Mouse (Mus musculus): ENCODE data around the gene Psmb7. TPM values are rescaled to one million over a fixed set of nuclear protein-coding genes. Genes with fewer than 3 reads are reported as not detected.

Psmb7 gene
- polyA plus RNA-seq, 1 experiment from 2014 or later: 220 TPM

DNA sequence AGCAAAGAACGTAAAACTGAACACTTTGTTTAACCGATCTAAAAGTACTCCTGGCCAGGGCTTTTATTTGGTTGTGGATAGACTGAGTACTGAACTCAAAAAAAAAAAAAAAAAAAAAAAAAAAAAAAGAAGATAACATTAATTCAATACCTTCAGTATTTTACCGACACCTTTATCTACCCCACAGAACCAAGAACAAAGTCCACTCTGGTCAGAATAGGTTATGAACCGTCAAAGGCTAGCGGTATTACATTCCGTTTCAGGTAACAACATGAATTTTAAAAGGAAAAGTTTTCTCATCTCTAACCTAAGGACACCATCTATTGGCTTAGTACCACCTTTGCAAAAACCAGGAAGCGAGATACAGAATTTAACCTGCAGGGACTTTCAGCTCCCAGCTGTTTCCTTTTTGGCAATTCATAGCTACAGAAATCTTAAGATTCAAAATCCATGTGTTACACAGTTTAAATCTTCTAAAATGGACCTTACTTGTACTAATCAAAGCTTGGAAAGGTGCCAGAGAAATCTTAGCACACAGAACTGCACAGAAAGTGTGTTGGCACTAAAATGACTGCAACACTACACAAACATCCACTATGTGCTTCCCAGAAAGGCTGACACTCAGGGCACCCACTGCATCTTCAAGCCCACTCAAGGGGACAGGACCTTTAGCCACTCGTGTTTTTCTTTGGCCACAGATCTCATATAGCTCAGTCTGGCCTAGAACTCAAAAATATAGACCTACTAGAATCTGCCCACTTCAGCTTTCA is 19.9 kb downstream of the Psmb7 start:
- Histone ChIP-seq H3K4me1 (replicated peaks; ENCODE audit: insufficient read depth, low read length) (no peaks in the 10 kb centered on the region), H3K36me3 (ENCODE audit: insufficient read depth, low read length) (peaks cover 29% of the 10 kb centered on the region; the same call in 1 of the 2 replicates), H3K27ac (no peak overlapping the region), H3K27me3 (ENCODE audit: insufficient read depth, low read length) (no peaks in the 10 kb centered on the region), H3K4me3 (replicated peaks; ENCODE audit: low read depth, low read length) (no peak overlapping the region), H3K4me2 (ENCODE audit: low read length) (no peak overlapping the region), H3K9ac (ENCODE audit: low read depth, low read length) (no peak overlapping the region), H3K9me3 (replicated peaks; ENCODE audit: low read length) (no peaks in the 10 kb centered on the region)
- ATAC-seq (replicated peaks; ENCODE audit: low FRiP score, low read depth): no peak
- no peak for DNase-seq (ENCODE audit: low spot score)
- no peak for TF ChIP-seq CTCF (IDR thresholded peaks at IDR 0.05; ENCODE audit: low read depth)
- WGBS: 89% methylated on average over 8 of the region's 8 CpGs

DNA sequence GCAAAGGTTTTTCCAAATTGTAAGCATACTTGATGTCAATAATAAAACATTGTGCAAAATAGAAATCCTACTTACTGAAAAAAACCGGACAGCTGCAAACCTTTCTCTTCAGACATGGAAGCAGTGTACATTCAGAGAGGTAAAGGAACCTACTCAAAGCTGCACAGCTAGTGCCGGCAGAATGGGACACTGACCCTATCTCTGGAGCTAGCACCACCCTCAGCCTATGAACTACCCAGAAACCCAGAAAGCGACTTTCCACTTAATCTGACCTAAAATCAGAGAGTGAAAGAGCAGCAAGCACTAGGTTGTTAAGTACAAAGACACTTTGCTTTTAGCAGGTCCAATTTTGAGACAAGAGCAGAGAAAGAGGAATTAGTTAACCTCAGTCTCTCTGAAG is 20.5 kb downstream of the Psmb7 start:
- Histone ChIP-seq H3K9ac (ENCODE audit: low read depth, low read length) (no peak overlapping the region), H3K4me1 (replicated peaks; ENCODE audit: insufficient read depth, low read length) (no peaks in the 10 kb centered on the region), H3K9me3 (replicated peaks; ENCODE audit: low read length) (no peaks in the 10 kb centered on the region), H3K27ac (no peak overlapping the region), H3K4me2 (ENCODE audit: low read length) (no peak overlapping the region), H3K36me3 (ENCODE audit: insufficient read depth, low read length) (peaks cover 23% of the 10 kb centered on the region; the same call in 1 of the 2 replicates), H3K4me3 (replicated peaks; ENCODE audit: low read depth, low read length) (no peak overlapping the region), H3K27me3 (ENCODE audit: insufficient read depth, low read length) (no peaks in the 10 kb centered on the region)
- 93% methylated on average over 3 of the region's 3 CpGs for WGBS
- ATAC-seq (replicated peaks; ENCODE audit: low FRiP score, low read depth): no peak
- no peak for TF ChIP-seq CTCF (IDR thresholded peaks at IDR 0.05; ENCODE audit: low read depth)
- no peak for DNase-seq (ENCODE audit: low spot score)

DNA sequence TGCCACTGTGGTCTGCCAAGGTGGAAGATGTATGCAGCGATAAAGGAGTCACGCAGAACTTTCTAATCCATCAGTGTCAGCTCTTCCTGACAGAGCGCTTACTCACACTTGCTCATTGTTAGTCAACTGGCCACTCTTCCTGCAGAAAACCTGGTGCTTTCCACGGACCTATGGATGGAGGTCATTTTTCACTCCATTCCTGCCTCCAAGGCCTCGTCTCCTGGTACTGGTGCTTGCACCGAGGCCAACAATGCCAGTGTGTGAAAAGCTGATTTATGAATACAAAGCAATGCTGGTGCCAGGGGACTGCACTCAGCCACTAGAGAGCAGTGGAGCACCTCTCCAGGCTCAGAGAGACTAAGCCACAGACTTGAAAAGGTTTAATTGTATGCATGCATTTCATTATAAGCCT is 22.3 kb downstream of the Psmb7 start:
- no peaks in the 10 kb centered on the region for H3K4me1 ChIP-seq (replicated peaks; ENCODE audit: insufficient read depth, low read length)
- no peak for ATAC-seq (replicated peaks; ENCODE audit: low FRiP score, low read depth)
- H3K9me3 ChIP-seq (replicated peaks; ENCODE audit: low read length): no peaks in the 10 kb centered on the region
- peak; percentile 58 for TF ChIP-seq CTCF (IDR thresholded peaks at IDR 0.05; ENCODE audit: low read depth)
- 58% methylated on average over 6 of the region's 6 CpGs for WGBS
- H3K27me3 ChIP-seq (ENCODE audit: insufficient read depth, low read length): no peaks in the 10 kb centered on the region
- no peak overlapping the region for H3K9ac ChIP-seq (ENCODE audit: low read depth, low read length)
- H3K4me2 ChIP-seq (ENCODE audit: low read length): no peak overlapping the region
- H3K36me3 ChIP-seq (ENCODE audit: insufficient read depth, low read length): peaks cover 25% of the 10 kb centered on the region; the same call in 1 of the 2 replicates
- no peak for DNase-seq (ENCODE audit: low spot score)
- no peak overlapping the region for H3K27ac ChIP-seq
- no peak overlapping the region for H3K4me3 ChIP-seq (replicated peaks; ENCODE audit: low read depth, low read length)

DNA sequence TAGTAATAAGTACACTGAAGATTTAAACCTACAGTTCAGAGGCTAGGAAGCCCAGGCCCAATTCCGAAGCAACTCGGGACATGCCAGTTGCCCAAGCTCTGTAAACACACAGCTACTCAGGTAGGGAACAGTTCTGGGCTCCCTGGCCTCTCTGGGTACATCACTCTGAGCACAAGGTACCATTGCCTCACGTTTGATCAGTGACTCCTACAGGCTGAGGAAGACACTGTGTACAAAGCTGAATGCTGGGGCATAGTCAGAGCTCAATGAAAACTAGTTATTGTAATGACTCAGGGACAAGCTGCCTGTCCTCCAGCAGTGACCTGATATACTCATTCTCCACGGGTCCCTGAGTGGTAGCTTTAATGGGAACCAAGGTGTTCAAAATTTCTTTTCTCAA is 22.8 kb downstream of the Psmb7 start:
- no peak for DNase-seq (ENCODE audit: low spot score)

DNA sequence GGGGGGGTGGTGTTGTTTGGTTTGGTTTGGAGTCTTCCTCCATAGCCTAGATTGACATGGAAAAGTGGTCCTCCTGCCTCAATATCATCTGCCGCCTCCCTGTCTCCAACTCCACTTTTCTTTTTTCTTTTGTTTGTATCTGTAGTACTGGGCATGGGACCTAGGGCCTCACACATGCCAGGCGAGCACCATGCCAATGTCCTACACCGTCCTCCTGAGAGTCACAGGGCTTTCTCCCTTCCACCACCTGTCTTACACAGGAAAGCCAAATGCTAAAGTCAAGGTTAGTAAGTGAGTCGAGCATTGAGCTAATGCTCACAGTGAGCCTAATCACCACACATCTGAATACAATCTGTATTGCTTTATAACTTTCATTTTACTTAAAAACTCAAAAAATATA is 24.1 kb downstream of the Psmb7 start:
- H3K4me1 ChIP-seq (replicated peaks; ENCODE audit: insufficient read depth, low read length): no peaks in the 10 kb centered on the region
- DNase-seq (ENCODE audit: low spot score): no peak
- H3K4me3 ChIP-seq (replicated peaks; ENCODE audit: low read depth, low read length): no peak overlapping the region
- TF ChIP-seq CTCF (IDR thresholded peaks at IDR 0.05; ENCODE audit: low read depth): no peak
- 94% methylated on average over 4 of the region's 4 CpGs for WGBS
- H3K4me2 ChIP-seq (ENCODE audit: low read length): no peak overlapping the region
- H3K36me3 ChIP-seq (ENCODE audit: insufficient read depth, low read length): peaks cover 15% of the 10 kb centered on the region; the same call in 1 of the 2 replicates
- H3K9ac ChIP-seq (ENCODE audit: low read depth, low read length): no peak overlapping the region
- ATAC-seq (replicated peaks; ENCODE audit: low FRiP score, low read depth): no peak
- no peaks in the 10 kb centered on the region for H3K27me3 ChIP-seq (ENCODE audit: insufficient read depth, low read length)
- H3K9me3 ChIP-seq (replicated peaks; ENCODE audit: low read length): no peaks in the 10 kb centered on the region
- H3K27ac ChIP-seq: no peak overlapping the region

More for the DNA sequence above, 22.8 kb downstream of the Psmb7 start:
- 85% methylated on average over 4 of the region's 4 CpGs for WGBS
- Histone ChIP-seq H3K27ac (no peak overlapping the region), H3K4me3 (replicated peaks; ENCODE audit: low read depth, low read length) (no peak overlapping the region), H3K4me2 (ENCODE audit: low read length) (no peak overlapping the region), H3K9ac (ENCODE audit: low read depth, low read length) (no peak overlapping the region), H3K36me3 (ENCODE audit: insufficient read depth, low read length) (peaks cover 23% of the 10 kb centered on the region; the same call in 1 of the 2 replicates), H3K4me1 (replicated peaks; ENCODE audit: insufficient read depth, low read length) (no peaks in the 10 kb centered on the region), H3K27me3 (ENCODE audit: insufficient read depth, low read length) (no peaks in the 10 kb centered on the region), H3K9me3 (replicated peaks; ENCODE audit: low read length) (no peaks in the 10 kb centered on the region)
- TF ChIP-seq CTCF (IDR thresholded peaks at IDR 0.05; ENCODE audit: low read depth): no peak
- ATAC-seq (replicated peaks; ENCODE audit: low FRiP score, low read depth): no peak

DNA sequence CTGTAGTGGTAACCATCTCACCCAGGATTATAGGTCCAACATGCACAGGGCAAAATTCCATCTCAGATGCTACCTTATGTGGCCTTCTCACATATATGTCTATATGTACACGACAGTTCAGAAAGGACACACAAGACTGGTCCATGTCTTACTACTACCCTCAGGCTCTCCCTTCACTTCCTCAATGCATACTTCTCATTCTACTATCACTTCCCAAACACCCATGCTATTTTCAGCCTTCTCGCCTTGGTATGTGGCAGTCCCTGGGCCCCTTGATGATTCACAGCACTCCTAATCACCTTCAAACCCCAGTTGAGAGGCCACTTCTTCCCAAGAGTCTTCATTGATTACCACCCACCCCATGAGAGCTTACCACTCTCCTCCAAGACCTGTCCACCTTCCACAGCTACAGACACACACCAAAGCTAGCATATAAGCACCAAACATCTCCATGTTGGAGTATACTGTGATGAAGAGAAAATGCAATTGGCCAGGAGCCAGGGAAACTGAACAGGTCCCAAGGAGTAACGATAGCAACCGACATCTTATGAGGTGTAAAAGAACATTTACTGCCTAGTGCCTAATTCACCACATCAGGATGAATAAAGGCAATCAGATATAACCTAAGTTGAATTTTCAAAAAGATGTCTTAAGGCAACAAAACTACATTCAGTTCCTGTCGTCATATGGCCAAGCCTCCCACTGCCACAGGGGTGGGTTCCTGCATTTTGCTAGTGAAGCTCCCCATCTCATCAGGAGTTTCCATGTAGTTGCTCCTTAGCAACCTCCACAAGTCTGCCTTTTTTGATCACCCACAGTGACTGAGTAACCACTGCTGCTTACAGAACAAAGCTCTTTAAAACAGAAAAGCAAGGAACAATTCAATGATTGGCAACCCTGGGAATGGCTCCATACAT is 26.7 kb downstream of the Psmb7 start:
- no peak overlapping the region for H3K4me2 ChIP-seq (ENCODE audit: low read length)
- DNase-seq (ENCODE audit: low spot score): no peak
- H3K27ac ChIP-seq: no peak overlapping the region
- H3K36me3 ChIP-seq (ENCODE audit: insufficient read depth, low read length): 0 out of 2 replicates have a peak, but pooled peaks cover 9% of the 10 kb centered on the region
- no peak overlapping the region for H3K4me3 ChIP-seq (replicated peaks; ENCODE audit: low read depth, low read length)
- no peaks in the 10 kb centered on the region for H3K27me3 ChIP-seq (ENCODE audit: insufficient read depth, low read length)
- no peak for ATAC-seq (replicated peaks; ENCODE audit: low FRiP score, low read depth)
- WGBS: 92% methylated on average over 5 of the region's 5 CpGs
- no peak overlapping the region for H3K9ac ChIP-seq (ENCODE audit: low read depth, low read length)
- no peaks in the 10 kb centered on the region for H3K9me3 ChIP-seq (replicated peaks; ENCODE audit: low read length)
- H3K4me1 ChIP-seq (replicated peaks; ENCODE audit: insufficient read depth, low read length): no peaks in the 10 kb centered on the region
- no peak for TF ChIP-seq CTCF (IDR thresholded peaks at IDR 0.05; ENCODE audit: low read depth)

Measured in kidney, postnatal 0 days (tissue).